Mouse (Mus musculus): Measurements from ENCODE around the gene Mlycd.

DNA sequence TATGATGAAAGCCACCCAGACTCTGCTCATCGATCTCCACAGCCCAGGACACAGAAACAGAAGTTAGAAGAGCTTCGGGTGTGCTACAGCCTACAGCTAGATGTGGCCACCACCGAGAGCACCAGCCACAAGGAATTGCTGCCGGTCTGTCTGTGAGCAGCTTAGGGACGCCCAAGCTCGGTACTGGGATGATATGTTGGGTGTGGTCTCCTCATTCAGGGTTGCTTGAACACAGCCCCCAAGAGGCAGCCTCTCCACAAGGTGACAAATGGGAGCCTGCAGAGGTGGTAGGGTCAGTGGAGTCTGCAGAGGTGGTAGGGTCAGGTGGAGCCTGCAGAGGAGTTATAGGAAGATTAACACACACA, 41.0 kb upstream of the Mlycd start:
- no peak for TF ChIP-seq POLR2A (IDR thresholded peaks at IDR 0.05; ENCODE audit: borderline replicate concordance, low read depth, low read length)
- TF ChIP-seq CTCF (IDR thresholded peaks at IDR 0.05; ENCODE audit: low read depth, low read length): no peak
